ENCODE assay signal across 12 mouse cellular contexts in the genomic region with DNA sequence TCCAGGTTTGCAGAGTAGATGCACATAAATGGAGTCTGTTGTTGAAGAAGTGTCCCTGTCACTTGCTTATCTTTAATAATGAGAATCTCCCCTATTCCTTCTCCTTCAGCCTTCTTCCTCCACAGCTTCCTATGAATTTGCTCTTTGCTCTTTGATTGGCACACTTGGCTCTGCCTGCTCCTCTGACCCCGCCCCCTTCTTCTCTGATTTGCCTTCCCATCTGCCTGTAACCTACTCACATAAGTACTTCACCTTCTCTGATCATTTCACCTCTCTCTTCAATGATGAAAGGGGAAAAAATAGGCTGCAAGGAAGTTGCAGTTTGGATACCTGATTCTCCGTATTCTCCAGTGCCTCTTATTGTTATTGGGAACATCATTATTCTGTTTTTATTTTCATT.
"Had no signal": no experiment of that assay in that cellular context is flagged by ENCODE, and none has a peak within 500 bp of the region (broad histone marks: within the 10 kb centered on the region; RNA-seq: fewer than 3 reads in every experiment).

No protein-coding gene starts in this region.

- H3K27ac ChIP-seq: kidney, postnatal 0 days; limb, embryonic 10.5 days; liver, embryonic 15.5 days; midbrain, embryonic 10.5 days; neural tube, embryonic 15.5 days; stomach, postnatal 0 days had no signal

- H3K9me3 ChIP-seq: limb, embryonic 10.5 days; liver, embryonic 15.5 days; midbrain, embryonic 10.5 days; neural tube, embryonic 15.5 days had no signal

- H3K4me1 ChIP-seq: limb, embryonic 10.5 days; liver, embryonic 15.5 days had no signal

- H3K27me3 ChIP-seq: liver, embryonic 15.5 days; neural tube, embryonic 15.5 days had no signal

- DNase-seq: kidney, adult 9 months; lung, adult 2 months; lung, postnatal 36 days; midbrain, embryonic 14.5 days; right cerebral cortex, adult 18-20 months had no signal

- H3K9ac ChIP-seq: liver, embryonic 15.5 days; neural tube, embryonic 15.5 days had no signal

- H3K4me3 ChIP-seq: limb, embryonic 10.5 days; liver, embryonic 15.5 days; midbrain, embryonic 10.5 days; myocyte; neural tube, embryonic 15.5 days had no signal

- H3K36me3 ChIP-seq: limb, embryonic 10.5 days; liver, embryonic 15.5 days; midbrain, embryonic 10.5 days; neural tube, embryonic 15.5 days had no signal
